Mouse (Mus musculus) bone marrow, adult 2 months (tissue): Measurements from ENCODE around the gene Bmp7. TPM values are rescaled to one million over a fixed set of nuclear protein-coding genes. Genes with fewer than 3 reads are reported as not detected.

Experiments
- H3K27ac ChIP-seq: fragments of 200-500 bp; 2 replicates; pipeline ENCODE4 v1.5.1; 2012; ENCODE audit warnings: low read depth, mild to moderate bottlenecking, control low read depth, inconsistent platforms, low read length; ENCODE audit not compliant: control insufficient read depth, poor library complexity, insufficient read depth
- H3K4me1 ChIP-seq: fragments of 200-500 bp; 2 replicates; pipeline ENCODE4 v1.6.1; 2011; ENCODE audit warnings: low read length; ENCODE audit not compliant: control insufficient read depth, insufficient read depth
- H3K4me3 ChIP-seq: fragments of 200-500 bp; replicated peaks from 2 replicates; pipeline ENCODE3; 2011; ENCODE audit warnings: mild to moderate bottlenecking, low read depth, low read length, control low read depth; ENCODE audit not compliant: control insufficient read depth
- CTCF ChIP-seq: fragments of 200-500 bp; IDR thresholded peaks from 2 replicates; pipeline ENCODE4 v1.5.1; 2011; ENCODE audit warnings: low read length, control low read depth; ENCODE audit not compliant: control insufficient read depth, insufficient read depth
- POLR2A ChIP-seq: fragments of 200-500 bp; IDR thresholded peaks from 2 replicates; pipeline ENCODE4 v1.6.1; 2011; ENCODE audit warnings: low read depth, mild to moderate bottlenecking, control low read depth, low read length, borderline replicate concordance; ENCODE audit not compliant: control insufficient read depth
- WGBS: fragments of 180-500 bp; shearing (Covaris S2); methylation state at CpG from one replicate; pipeline ENCODE4 v1.1.7; 2018; 5-methylcytosine and 5-hydroxymethylcytosine counted together
- polyA plus RNA-seq: library from polyadenylated mRNA; stranded (reverse); fragments of >200 nt; gene quantifications from 2 replicates; pipeline ENCODE4 v1.2.4, GENCODE M21; 2011; ENCODE audit warnings: low replicate concordance; ENCODE audit not compliant: missing spikeins, insufficient read depth, insufficient read length

Gene Bmp7
- polyA plus RNA-seq, 1 experiment, result 0.55 TPM

- Histone ChIP-seq H3K4me1 (no peaks in the 10 kb centered on the region), H3K27ac (no peak overlapping the region), H3K4me3 (no peak overlapping the region)
- WGBS, result 85% methylated on average over 9 of the region's 9 CpGs
- TF ChIP-seq POLR2A (no peak), CTCF (no peak)
Observed at GRCm38 (mm10) chr2:172875201-172875600, 64.9 kb downstream of the Bmp7 start.

- Histone ChIP-seq H3K27ac (no peak overlapping the region), H3K4me1 (no peaks in the 10 kb centered on the region; the same call in 1 of the 2 replicates), H3K4me3 (no peak overlapping the region)
- WGBS, result 73% methylated on average over 5 of the region's 5 CpGs
- no peak for TF ChIP-seq CTCF
- TF ChIP-seq POLR2A, result no peak
Observed at GRCm38 (mm10) chr2:172866356-172866755, 73.8 kb downstream of the Bmp7 start.

- H3K4me3 ChIP-seq, result no peak overlapping the region
- TF ChIP-seq CTCF (no peak), POLR2A (no peak)
- no peak overlapping the region for H3K27ac ChIP-seq
- 87% methylated on average over 6 of the region's 6 CpGs for WGBS
- no peaks in the 10 kb centered on the region; the same call in 1 of the 2 replicates for H3K4me1 ChIP-seq
Observed at GRCm38 (mm10) chr2:172865165-172865564, 75.0 kb downstream of the Bmp7 start.

- no peak overlapping the region for H3K27ac ChIP-seq
- 85% methylated on average over 7 of the region's 7 CpGs for WGBS
- no peaks in the 10 kb centered on the region; the same call in 1 of the 2 replicates for H3K4me1 ChIP-seq
- H3K4me3 ChIP-seq, result no peak overlapping the region
- TF ChIP-seq CTCF, result no peak; the same call in 1 of the 2 replicates
Observed at GRCm38 (mm10) chr2:172864566-172864965, 75.6 kb downstream of the Bmp7 start.

GRCm38 (mm10) chr2:172863469-172863856, 76.7 kb downstream of the Bmp7 start:
- H3K4me3 ChIP-seq, result no peak overlapping the region
- H3K27ac ChIP-seq, result no peak overlapping the region
- H3K4me1 ChIP-seq, result no peaks in the 10 kb centered on the region; the same call in 1 of the 2 replicates
- WGBS, result 56% methylated on average over 14 of the region's 14 CpGs
- TF ChIP-seq CTCF, result no peak
- TF ChIP-seq POLR2A, result no peak

- Histone ChIP-seq H3K4me1 (no peaks in the 10 kb centered on the region; the same call in 1 of the 2 replicates), H3K4me3 (no peak overlapping the region), H3K27ac (no peak overlapping the region; the same call in 1 of the 2 replicates)
- TF ChIP-seq CTCF (no peak), POLR2A (no peak)
- 43% methylated on average over 29 of the region's 29 CpGs for WGBS
Observed at GRCm38 (mm10) chr2:172862850-172863468, 77.2 kb downstream of the Bmp7 start.

- no peaks in the 10 kb centered on the region; the same call in 1 of the 2 replicates for H3K4me1 ChIP-seq
- TF ChIP-seq POLR2A, result no peak
- TF ChIP-seq CTCF, result no peak
- WGBS, result 79% methylated on average over 19 of the region's 19 CpGs
Observed at GRCm38 (mm10) chr2:172862424-172862823, 77.7 kb downstream of the Bmp7 start.

GRCm38 (mm10) chr2:172861590-172861989, 78.5 kb downstream of the Bmp7 start:
- no peak for TF ChIP-seq POLR2A
- no peak for TF ChIP-seq CTCF
- no peak overlapping the region for H3K4me3 ChIP-seq
- H3K27ac ChIP-seq, result no peak overlapping the region
- no peaks in the 10 kb centered on the region; the same call in 1 of the 2 replicates for H3K4me1 ChIP-seq
- 78% methylated on average over 14 of the region's 14 CpGs for WGBS

More at GRCm38 (mm10) chr2:172862424-172862823, 77.7 kb downstream of the Bmp7 start:
- H3K4me3 ChIP-seq, result no peak overlapping the region
- H3K27ac ChIP-seq, result no peak overlapping the region
